Mouse (Mus musculus) yolk sac, embryonic 10.5 days (tissue): ENCODE data around the gene Csnk1g1.

Experiments
- DNase-seq: peaks from one replicate; pipeline ENCODE4 v3.0.0-alpha.2; 2017; ENCODE audit warnings: low spot score

The Csnk1g1 gene

GRCm38 (mm10) chr9:66068971-66069391 is 160.3 kb downstream of the Csnk1g1 start:
- DNase-seq, result no peak

- peak; percentile 84 for DNase-seq
Measured at GRCm38 (mm10) chr9:66069583-66069982, 160.9 kb downstream of the Csnk1g1 start, which contains the start of gene Snx22. Gene Snx22, minus strand, starts transcription at chr9:66069719.

GRCm38 (mm10) chr9:66070151-66070550 is 161.4 kb downstream of the Csnk1g1 start:
- no peak for DNase-seq

GRCm38 (mm10) chr9:66072754-66073153 is 164.0 kb downstream of the Csnk1g1 start:
- no peak for DNase-seq

GRCm38 (mm10) chr9:66078072-66078471 is 169.3 kb downstream of the Csnk1g1 start:
- no peak for DNase-seq

- DNase-seq, result no peak
Measured at GRCm38 (mm10) chr9:66078493-66078892, 169.8 kb downstream of the Csnk1g1 start.

- no peak for DNase-seq
Measured at GRCm38 (mm10) chr9:66080804-66081459, 172.2 kb downstream of the Csnk1g1 start.

- DNase-seq, result no peak
Measured at GRCm38 (mm10) chr9:66081999-66082398, 173.3 kb downstream of the Csnk1g1 start.

- DNase-seq, result no peak
Measured at GRCm38 (mm10) chr9:66084171-66084570, 175.4 kb downstream of the Csnk1g1 start.

- no peak for DNase-seq
Measured at GRCm38 (mm10) chr9:66087062-66087461, 178.3 kb downstream of the Csnk1g1 start.

- DNase-seq, result no peak
Measured at GRCm38 (mm10) chr9:66088411-66088810, 179.7 kb downstream of the Csnk1g1 start.

- DNase-seq, result no peak
Measured at GRCm38 (mm10) chr9:66090593-66091244, 182.0 kb downstream of the Csnk1g1 start.

GRCm38 (mm10) chr9:66091327-66092231 is 182.9 kb downstream of the Csnk1g1 start:
- DNase-seq, result peak; percentile 20

GRCm38 (mm10) chr9:66092664-66093063 is 183.9 kb downstream of the Csnk1g1 start:
- DNase-seq, result peak; percentile 74
